Mouse (Mus musculus) heart, embryonic 10.5 days (tissue): ENCODE results near the gene Gpr6. TPM values are rescaled to one million over a fixed set of nuclear protein-coding genes. Genes with fewer than 3 reads are reported as not detected.
A peak's percentile ranks its signal among the peaks of the same experiment; 100 is the strongest.

ENCODE experiments used
- DNase-seq: peaks from one replicate; pipeline ENCODE4 v3.0.0-alpha.2; 2017; ENCODE audit warnings: low spot score
- H3K27ac ChIP-seq: fragments of 300-500 bp; sonication (generic); 2 replicates; pipeline ENCODE4 v1.5.1; 2016; ENCODE audit warnings: mild to moderate bottlenecking
- H3K27me3 ChIP-seq: fragments of 300-500 bp; sonication (generic); 2 replicates; pipeline ENCODE4 v1.6.1; 2016; ENCODE audit warnings: mild to moderate bottlenecking; ENCODE audit not compliant: poor library complexity, insufficient read depth, severe bottlenecking
- H3K36me3 ChIP-seq: fragments of 300-500 bp; sonication (generic); 2 replicates; pipeline ENCODE4 v1.6.1; 2016; ENCODE audit warnings: mild to moderate bottlenecking, moderate library complexity
- H3K4me1 ChIP-seq: fragments of 300-500 bp; sonication (generic); 2 replicates; pipeline ENCODE4 v1.6.1; 2016; ENCODE audit warnings: mild to moderate bottlenecking
- H3K4me3 ChIP-seq: fragments of 300-500 bp; sonication (generic); 2 replicates; pipeline ENCODE4 v1.5.1; 2016; ENCODE audit warnings: mild to moderate bottlenecking, moderate library complexity
- H3K9me3 ChIP-seq: fragments of 300-500 bp; sonication (generic); 2 replicates; pipeline ENCODE4 v1.6.1; 2016; ENCODE audit warnings: mild to moderate bottlenecking, moderate library complexity
- WGBS: fragments of 180-500 bp; shearing (Covaris S2); methylation state at CpG from one replicate; pipeline ENCODE4 v1.1.7; 2016; 5-methylcytosine and 5-hydroxymethylcytosine counted together
- polyA plus RNA-seq: library from polyadenylated mRNA; unstranded; fragments of >200 nt; fragmentation: Nextera tagmentation; extraction: Ambion mirVana; gene quantifications from 2 replicates; pipeline ENCODE4 v1.2.1, GENCODE M21; 2016

Gpr6 gene
- polyA plus RNA-seq, 1 experiment from 2014 or later, result not detected

DNA sequence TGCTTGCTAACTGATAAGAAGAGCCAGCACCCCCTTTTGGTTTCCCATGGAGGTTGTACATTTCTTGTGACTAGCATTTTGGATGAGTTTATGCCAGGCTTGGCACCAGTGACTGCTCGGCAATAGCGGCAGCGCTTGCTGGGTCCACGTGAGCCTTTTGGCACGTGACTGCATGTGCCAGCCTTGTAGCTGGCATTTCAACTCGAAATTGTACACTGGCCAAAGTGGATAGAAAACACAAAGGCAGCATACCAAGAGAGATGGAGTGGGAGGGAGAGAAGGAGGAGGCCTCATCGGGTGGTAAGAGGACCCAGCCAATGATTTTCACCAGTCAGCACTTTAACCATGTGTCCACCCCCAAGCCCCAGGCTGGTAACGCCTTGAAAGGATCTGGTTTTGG lies 34.4 kb downstream of the Gpr6 start:
- 0 out of 2 replicates have a peak, but pooled peaks cover 2% of the 10 kb centered on the region for H3K4me1 ChIP-seq
- no peak overlapping the region for H3K27ac ChIP-seq
- no peak for DNase-seq
- H3K4me3 ChIP-seq, result no peak overlapping the region
- no peaks in the 10 kb centered on the region for H3K9me3 ChIP-seq
- 72% methylated on average over 8 of the region's 8 CpGs for WGBS
- H3K36me3 ChIP-seq, result no peaks in the 10 kb centered on the region
- H3K27me3 ChIP-seq, result no peaks in the 10 kb centered on the region

GRCm38 (mm10) chr10:41032811-41033210 lies 39.3 kb downstream of the Gpr6 start:
- Histone ChIP-seq H3K4me3 (no peak overlapping the region), H3K9me3 (no peaks in the 10 kb centered on the region)
- 83% methylated on average over 7 of the region's 7 CpGs for WGBS

DNA sequence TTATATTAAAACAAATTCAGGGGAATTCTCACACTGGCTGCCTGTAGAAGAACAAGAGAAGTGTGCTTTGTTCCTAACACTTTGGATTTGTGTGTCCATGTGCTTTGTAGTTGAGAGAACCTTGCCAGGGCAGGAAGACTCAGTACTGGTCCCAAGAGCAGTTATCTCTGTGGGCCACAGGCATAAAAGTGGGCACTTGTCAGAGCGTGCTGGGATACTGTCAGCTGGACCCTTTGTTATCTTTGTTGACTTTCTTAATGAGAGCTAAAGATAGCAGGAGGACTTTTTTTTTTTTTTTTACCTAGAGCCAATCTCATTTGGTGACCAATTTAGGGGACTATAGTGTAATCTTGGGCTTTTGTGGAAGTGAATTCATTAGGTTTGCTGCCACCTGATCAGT lies 47.2 kb downstream of the Gpr6 start:
- 3% methylated on average over 1 of the region's 1 CpGs for WGBS
- Histone ChIP-seq H3K27ac (no peak overlapping the region), H3K36me3 (no peaks in the 10 kb centered on the region), H3K4me1 (peaks cover 23% of the 10 kb centered on the region), H3K27me3 (peaks cover 5% of the 10 kb centered on the region; the same call in 1 of the 2 replicates), H3K4me3 (no peak overlapping the region), H3K9me3 (no peaks in the 10 kb centered on the region)
- DNase-seq, result no peak

More at GRCm38 (mm10) chr10:41032811-41033210, 39.3 kb downstream of the Gpr6 start:
- Histone ChIP-seq H3K27ac (no peak overlapping the region), H3K27me3 (no peaks in the 10 kb centered on the region), H3K36me3 (no peaks in the 10 kb centered on the region), H3K4me1 (peaks cover 5% of the 10 kb centered on the region)
- no peak for DNase-seq

- Histone ChIP-seq H3K36me3 (no peaks in the 10 kb centered on the region), H3K4me3 (no peak overlapping the region), H3K27ac (no peak overlapping the region), H3K27me3 (peaks cover 5% of the 10 kb centered on the region; the same call in 1 of the 2 replicates), H3K4me1 (peaks cover 23% of the 10 kb centered on the region), H3K9me3 (no peaks in the 10 kb centered on the region)
- peak; percentile 70 for DNase-seq
- 26% methylated on average over 1 of the region's 1 CpGs for WGBS
These were observed 47.7 kb downstream of the Gpr6 start for GRCm38 (mm10) chr10:41024406-41024805.

GRCm38 (mm10) chr10:41022226-41022625 lies 49.9 kb downstream of the Gpr6 start:
- DNase-seq, result peak; percentile 33

More at GRCm38 (mm10) chr10:41022226-41022625, 49.9 kb downstream of the Gpr6 start:
- 86% methylated on average over 4 of the region's 4 CpGs for WGBS
- Histone ChIP-seq H3K9me3 (no peaks in the 10 kb centered on the region), H3K4me1 (peaks cover 14% of the 10 kb centered on the region; the same call in 1 of the 2 replicates), H3K27me3 (peaks cover 5% of the 10 kb centered on the region; the same call in 1 of the 2 replicates), H3K27ac (no peak overlapping the region), H3K36me3 (no peaks in the 10 kb centered on the region), H3K4me3 (no peak overlapping the region)

Other genes with a start within 250 kb of the Gpr6 start
- 27.3 and 31.7 TPM in 2 replicates for gene Cdc40, start 189.0 kb downstream of the Gpr6 start, polyA plus RNA-seq
- 22.7 and 31.9 TPM in 2 replicates for gene Wasf1, start 188.8 kb downstream of the Gpr6 start, polyA plus RNA-seq
- 28.7 and 43.6 TPM in 2 replicates for gene Fig4, start 231.0 kb upstream of the Gpr6 start, polyA plus RNA-seq
- gene Ak9, start 231.7 kb upstream of the Gpr6 start, polyA plus RNA-seq, result 0.03 and 0.06 TPM in 2 replicates